Mouse (Mus musculus) limb, embryonic 14.5 days (tissue): ENCODE data around the gene Mmgt2. TPM values are rescaled to one million over a fixed set of nuclear protein-coding genes. Genes with fewer than 3 reads are reported as not detected.

Experiments
- ATAC-seq: fragments of 200-750 bp; cut with Nextera tagmentation; 2 replicates; pipeline ENCODE4 v1.8.0; 2017; ENCODE audit warnings: low read depth, moderate number of reproducible peaks, moderate TSS enrichment; ENCODE audit not compliant: low FRiP score
- DNase-seq: peaks from one replicate; pipeline ENCODE4 v3.0.0-alpha.2; 2015; ENCODE audit warnings: low spot score
- H3K27ac ChIP-seq: fragments of 300-500 bp; sonication (generic); replicated peaks from 2 replicates; pipeline ENCODE4 v1.5.1; 2014; ENCODE audit warnings: low read depth, mild to moderate bottlenecking, low read length, moderate library complexity, mixed read lengths
- H3K27me3 ChIP-seq: fragments of 300-500 bp; sonication (generic); 2 replicates; pipeline ENCODE4 v1.6.1; 2014; ENCODE audit warnings: low read length, mixed read lengths; ENCODE audit not compliant: control insufficient read depth, insufficient read depth
- H3K36me3 ChIP-seq: fragments of 300-500 bp; sonication (generic); 2 replicates; pipeline ENCODE4 v1.6.1; 2014; ENCODE audit warnings: mild to moderate bottlenecking, low read length, moderate library complexity, mixed read lengths; ENCODE audit not compliant: control insufficient read depth, insufficient read depth
- H3K4me1 ChIP-seq: fragments of 300-500 bp; sonication (generic); 2 replicates; pipeline ENCODE4 v1.6.1; 2014; ENCODE audit warnings: antibody characterized with exemption, low read length, mixed read lengths; ENCODE audit not compliant: control insufficient read depth, insufficient read depth
- H3K4me2 ChIP-seq: fragments of 300-500 bp; sonication (generic); replicated peaks from 2 replicates; pipeline ENCODE4 v1.6.1; 2014; ENCODE audit warnings: low read depth, mild to moderate bottlenecking, low read length, moderate library complexity; ENCODE audit not compliant: severe bottlenecking
- H3K4me3 ChIP-seq: fragments of 300-500 bp; sonication (generic); replicated peaks from 2 replicates; pipeline ENCODE4 v1.5.1; 2014; ENCODE audit warnings: low read length
- H3K9ac ChIP-seq: fragments of 300-500 bp; sonication (generic); 2 replicates; pipeline ENCODE4 v1.6.1; 2014; ENCODE audit warnings: mild to moderate bottlenecking, low read depth, low read length, moderate library complexity; ENCODE audit not compliant: severe bottlenecking
- H3K9me3 ChIP-seq: fragments of 300-500 bp; sonication (generic); 2 replicates; pipeline ENCODE4 v1.6.1; 2016; ENCODE audit warnings: low read length; ENCODE audit not compliant: control insufficient read depth
- POLR2A ChIP-seq: fragments of 200-500 bp; IDR thresholded peaks from 2 replicates; pipeline ENCODE4 v1.8.0; 2012; ENCODE audit warnings: inconsistent platforms, mild to moderate bottlenecking, moderate library complexity, borderline replicate concordance; ENCODE audit not compliant: insufficient read depth, insufficient read length; ENCODE audit errors: extremely low read depth
- WGBS: fragments of 180-500 bp; shearing (Covaris S2); extraction: QIAGEN DNeasy Blood & Tissue Kit; methylation state at CpG from one replicate; pipeline ENCODE4 v1.1.7; 2014; 5-methylcytosine and 5-hydroxymethylcytosine counted together
- polyA plus RNA-seq, 2 experiments: library from polyadenylated mRNA; depleted of rRNA in 1 of 2; stranded (reverse) in 1 of 2; unstranded in 1 of 2; fragments of >200 nt; fragmentation: Nextera tagmentation in 1 of 2; extraction: Ambion mirVana in 1 of 2; gene quantifications; 2 replicates each; pipeline versions ENCODE4 v1.2.1 to v1.2.3; 2012 to 2014

Gene Mmgt2
- polyA plus RNA-seq, 2 experiments, result 56.9 to 69.7 TPM

GRCm38 (mm10) chr11:62613657-62614365 is 34.7 kb upstream of the Mmgt2 start:
- H3K9me3 ChIP-seq, result no peaks in the 10 kb centered on the region
- whole genome bisulfite sequencing, result 14% methylated on average over 19 of the region's 19 CpGs
- H3K4me1 ChIP-seq, result peaks cover 4% of the 10 kb centered on the region; the same call in 1 of the 2 replicates
- H3K9ac ChIP-seq, result peak overlapping the region; percentile 34
- TF ChIP-seq POLR2A, result 0 out of 2 replicates have a peak, but pooled peaks have one; percentile 53
- H3K27ac ChIP-seq, result peak overlapping the region; percentile 79
- H3K4me2 ChIP-seq, result peak overlapping the region; percentile 35
- peak overlapping the region; percentile 15 for H3K4me3 ChIP-seq
- peaks cover 39% of the 10 kb centered on the region for H3K36me3 ChIP-seq
- ATAC-seq (peak; percentile 93), DNase-seq (peak; percentile 98)
- no peaks in the 10 kb centered on the region for H3K27me3 ChIP-seq

GRCm38 (mm10) chr11:62614876-62615410 is 33.5 kb upstream of the Mmgt2 start:
- ATAC-seq, result no peak
- WGBS, result 89% methylated on average over 8 of the region's 8 CpGs
- Histone ChIP-seq H3K9me3 (no peaks in the 10 kb centered on the region), H3K4me3 (no peak overlapping the region), H3K27me3 (no peaks in the 10 kb centered on the region), H3K36me3 (peaks cover 35% of the 10 kb centered on the region), H3K4me2 (no peak overlapping the region), H3K4me1 (peaks cover 4% of the 10 kb centered on the region; the same call in 1 of the 2 replicates), H3K9ac (no peak overlapping the region), H3K27ac (no peak overlapping the region)
- no peak for TF ChIP-seq POLR2A
- DNase-seq, result no peak

GRCm38 (mm10) chr11:62615456-62615855 is 33.0 kb upstream of the Mmgt2 start:
- Histone ChIP-seq H3K27ac (no peak overlapping the region), H3K27me3 (no peaks in the 10 kb centered on the region), H3K9ac (no peak overlapping the region), H3K4me1 (peaks cover 4% of the 10 kb centered on the region; the same call in 1 of the 2 replicates), H3K4me2 (no peak overlapping the region), H3K36me3 (peaks cover 40% of the 10 kb centered on the region), H3K9me3 (no peaks in the 10 kb centered on the region), H3K4me3 (no peak overlapping the region)
- TF ChIP-seq POLR2A, result no peak
- WGBS, result 88% methylated on average over 4 of the region's 4 CpGs
- ATAC-seq (no peak), DNase-seq (no peak)

- H3K4me2 ChIP-seq, result no peak overlapping the region
- TF ChIP-seq POLR2A, result no peak
- WGBS, result 91% methylated on average over 8 of the region's 8 CpGs
- no peak overlapping the region for H3K9ac ChIP-seq
- H3K4me1 ChIP-seq, result peaks cover 27% of the 10 kb centered on the region
- peaks cover 24% of the 10 kb centered on the region for H3K36me3 ChIP-seq
- ATAC-seq (no peak), DNase-seq (no peak)
- H3K27ac ChIP-seq, result no peak overlapping the region
- H3K4me3 ChIP-seq, result no peak overlapping the region
- no peaks in the 10 kb centered on the region for H3K9me3 ChIP-seq
- H3K27me3 ChIP-seq, result no peaks in the 10 kb centered on the region
These were observed 27.4 kb upstream of the Mmgt2 start for GRCm38 (mm10) chr11:62621079-62621478.

- Histone ChIP-seq H3K27me3 (no peaks in the 10 kb centered on the region), H3K4me3 (no peak overlapping the region), H3K27ac (no peak overlapping the region), H3K4me1 (peaks cover 27% of the 10 kb centered on the region), H3K4me2 (no peak overlapping the region), H3K9me3 (no peaks in the 10 kb centered on the region), H3K36me3 (peaks cover 20% of the 10 kb centered on the region), H3K9ac (no peak overlapping the region)
- TF ChIP-seq POLR2A, result no peak
- 71% methylated on average over 4 of the region's 4 CpGs for WGBS
- DNase-seq, result no peak
- no peak for ATAC-seq
These were observed 26.7 kb upstream of the Mmgt2 start for GRCm38 (mm10) chr11:62621586-62622283.
